Mouse (Mus musculus): Measurements from ENCODE around the gene Fgf6. TPM values are rescaled to one million over a fixed set of nuclear protein-coding genes. Genes with fewer than 3 reads are reported as not detected.

The Fgf6 gene
- polyA plus RNA-seq, 1 experiment from 2014 or later, result 0.29 TPM

Other genes with a start within 250 kb of the Fgf6 start
- gene Ndufa9, start 166.4 kb upstream of the Fgf6 start, polyA plus RNA-seq (2016; fragmentation: Nextera tagmentation; extraction: Ambion mirVana), result 172 and 179 TPM in 2 replicates
- gene Akap3, start 162.5 kb upstream of the Fgf6 start, polyA plus RNA-seq (2016; fragmentation: Nextera tagmentation; extraction: Ambion mirVana), result 0.08 TPM in 1 of 2 replicates, not detected in the other
- gene Dyrk4, start 93.7 kb upstream of the Fgf6 start, polyA plus RNA-seq (2016; fragmentation: Nextera tagmentation; extraction: Ambion mirVana), result 0.14 and 0.33 TPM in 2 replicates
- 58.0 and 66.0 TPM in 2 replicates for gene Rad51ap1, start 76.0 kb upstream of the Fgf6 start, polyA plus RNA-seq (2016; fragmentation: Nextera tagmentation; extraction: Ambion mirVana)
- 15.5 and 16.0 TPM in 2 replicates for gene D6Wsu163e, start 75.6 kb upstream of the Fgf6 start, polyA plus RNA-seq (2016; fragmentation: Nextera tagmentation; extraction: Ambion mirVana)
- gene Fgf23, start 57.3 kb downstream of the Fgf6 start, polyA plus RNA-seq (2016; fragmentation: Nextera tagmentation; extraction: Ambion mirVana), result 0.09 and 0.20 TPM in 2 replicates
- 4.2 and 4.3 TPM in 2 replicates for gene Tigar, start 94.0 kb downstream of the Fgf6 start, polyA plus RNA-seq (2016; fragmentation: Nextera tagmentation; extraction: Ambion mirVana)
- 846 and 908 TPM in 2 replicates for gene Ccnd2, start 136.6 kb downstream of the Fgf6 start, polyA plus RNA-seq (2016; fragmentation: Nextera tagmentation; extraction: Ambion mirVana)